Mouse (Mus musculus) thymus, adult 2 months (tissue): Measurements from ENCODE around the gene Vps16.

Experiments used
- CTCF ChIP-seq: fragments of 200-500 bp; IDR thresholded peaks from 2 replicates; pipeline ENCODE4 v1.5.1; 2012; ENCODE audit warnings: mild to moderate bottlenecking, control low read depth, low read length, moderate library complexity, borderline replicate concordance; ENCODE audit not compliant: control insufficient read depth, poor library complexity, insufficient read depth; ENCODE audit errors: extremely low read depth
- POLR2A ChIP-seq: fragments of 200-500 bp; IDR thresholded peaks from 2 replicates; pipeline ENCODE4 v1.6.1; 2012; ENCODE audit warnings: mild to moderate bottlenecking, low read length, control low read depth, moderate library complexity; ENCODE audit not compliant: control insufficient read depth, poor library complexity, insufficient read depth; ENCODE audit errors: extremely low read depth

DNA sequence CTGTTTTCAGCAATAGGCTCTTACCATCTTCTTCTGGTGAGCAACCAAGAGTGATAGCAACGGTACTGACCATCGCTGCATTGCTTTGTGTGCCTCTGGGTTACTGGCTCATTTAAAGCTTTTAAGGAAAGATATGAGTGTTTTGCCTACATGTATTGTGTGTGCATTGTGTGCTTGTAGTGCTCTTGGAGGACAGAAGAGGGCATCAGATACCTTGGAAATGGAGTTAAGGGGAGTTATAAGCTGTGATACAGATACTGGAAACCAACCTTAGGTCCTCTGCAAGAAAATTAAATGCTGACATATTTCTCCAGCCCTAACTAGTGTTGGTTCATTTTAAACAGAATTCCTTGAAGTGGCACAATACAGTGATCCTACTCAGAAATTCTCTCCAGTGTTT is 35.3 kb upstream of the Vps16 start:
- TF ChIP-seq CTCF (no peak), POLR2A (no peak)
